Mouse (Mus musculus): ENCODE data around the gene Rps6kc1.

DNA sequence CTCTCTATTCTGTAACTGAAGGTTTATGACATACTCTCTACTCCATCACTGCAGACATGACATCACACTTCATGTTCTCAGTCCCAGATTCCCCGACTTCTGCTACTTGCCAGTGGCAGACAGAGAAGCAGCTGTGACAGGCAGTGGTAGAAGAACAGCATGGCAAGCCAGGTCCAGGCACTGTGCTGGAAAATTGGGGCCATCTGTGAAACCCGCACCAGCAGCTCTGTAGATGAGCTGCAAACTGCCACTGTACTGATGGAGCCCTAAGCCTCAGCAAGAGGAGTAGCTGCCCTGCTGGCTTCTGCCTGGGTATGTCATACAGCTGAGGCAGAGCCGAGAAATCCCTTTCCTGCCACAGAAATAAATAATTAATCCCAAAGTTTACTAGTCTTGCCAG lies 236.1 kb downstream of the Rps6kc1 start:
- TF ChIP-seq POLR2A (IDR thresholded peaks at IDR 0.05; ENCODE audit: insufficient read depth, low read length) (no peak), CTCF (IDR thresholded peaks at IDR 0.05; ENCODE audit: low read depth, low read length) (no peak)
